In the genomic region with DNA sequence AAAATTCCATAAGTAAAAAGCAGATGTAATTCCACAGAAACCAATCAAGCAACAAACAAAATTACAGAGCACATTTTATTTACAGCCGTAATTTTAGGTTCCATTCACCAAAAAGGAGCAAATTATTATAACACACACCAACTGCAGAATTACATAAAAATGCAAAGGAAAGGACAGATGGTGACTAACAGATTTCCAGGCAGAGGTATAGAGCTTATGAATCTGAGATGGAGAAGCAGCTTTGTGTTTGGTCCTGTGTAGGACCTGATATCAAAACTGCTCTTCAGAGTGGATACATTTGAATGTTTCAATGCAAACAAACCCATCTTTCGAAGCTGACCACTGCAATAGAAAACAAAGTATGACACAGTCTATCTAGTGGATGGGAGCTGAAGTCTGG, we compare ENCODE assay signal across 14 mouse cellular contexts.
"Had no signal": no experiment of that assay in that cellular context is flagged by ENCODE, and none has a peak within 500 bp of the region (broad histone marks: within the 10 kb centered on the region; RNA-seq: fewer than 3 reads in every experiment).

No protein-coding gene starts in this region.

- ATAC-seq: intestine, postnatal 0 days had no signal

- H3K9ac ChIP-seq: lung, embryonic 15.5 days had no signal

- DNase-seq: kidney, adult 2 months; kidney, postnatal 36 days; layer of hippocampus, postnatal 36 days; lung, adult 18-20 months; lung, postnatal 10 days; lung, postnatal 36 days; midbrain, embryonic 14.5 days; thymus, postnatal 25 days had no signal

- H3K9me3 ChIP-seq: lung, embryonic 15.5 days; megakaryocyte, embryonic 14.5 days; midbrain, embryonic 10.5 days had no signal

- H3K4me1 ChIP-seq: lung, embryonic 15.5 days; midbrain, embryonic 10.5 days had no signal

- H3K4me3 ChIP-seq: left cerebral cortex, adult 2 months; lung, embryonic 15.5 days; megakaryocyte, embryonic 14.5 days; midbrain, embryonic 10.5 days had no signal

- H3K27ac ChIP-seq: kidney, postnatal 0 days; left cerebral cortex, adult 2 months; lung, embryonic 15.5 days; midbrain, embryonic 10.5 days had no signal

- H3K4me2 ChIP-seq: lung, embryonic 15.5 days had no signal

- H3K27me3 ChIP-seq: lung, embryonic 15.5 days; megakaryocyte, embryonic 14.5 days had no signal

- H3K36me3 ChIP-seq: lung, embryonic 15.5 days; midbrain, embryonic 10.5 days had no signal
